Mouse (Mus musculus) liver, embryonic 14.5 days (tissue): ENCODE results near the gene Ing2.

Experiments used
- CTCF ChIP-seq: IDR thresholded peaks from 2 replicates; pipeline ENCODE4 v1.5.1; 2016; ENCODE audit warnings: antibody characterized with exemption, low read depth, control low read depth
- EP300 ChIP-seq: IDR thresholded peaks from 2 replicates; pipeline ENCODE4 v1.6.1; 2016; ENCODE audit warnings: antibody characterized with exemption, low read depth

- TF ChIP-seq CTCF (peak; percentile 35), EP300 (no peak)
Measured at GRCm38 (mm10) chr8:47713171-47713663, 37.9 kb upstream of the Ing2 start.
